Mouse (Mus musculus) gastrocnemius, postnatal 36 days (tissue): ENCODE measurements at regions not wholly inside any gene's neighbourhood (a gene's known extent, or its start where the extent isn't known, plus 50 kb on each side); places are given as distances from the start of the nearest gene placed in this dataset.

Experiments
- DNase-seq, 2 experiments: peaks; one replicate each; pipeline ENCODE4 v3.0.0; 2022
- intact Hi-C: fragments of 180-260 bp; cut with DNase I; formaldehyde crosslinking; loops from one replicate; pipeline ENCODE4 v1.15.1; 2025

DNA sequence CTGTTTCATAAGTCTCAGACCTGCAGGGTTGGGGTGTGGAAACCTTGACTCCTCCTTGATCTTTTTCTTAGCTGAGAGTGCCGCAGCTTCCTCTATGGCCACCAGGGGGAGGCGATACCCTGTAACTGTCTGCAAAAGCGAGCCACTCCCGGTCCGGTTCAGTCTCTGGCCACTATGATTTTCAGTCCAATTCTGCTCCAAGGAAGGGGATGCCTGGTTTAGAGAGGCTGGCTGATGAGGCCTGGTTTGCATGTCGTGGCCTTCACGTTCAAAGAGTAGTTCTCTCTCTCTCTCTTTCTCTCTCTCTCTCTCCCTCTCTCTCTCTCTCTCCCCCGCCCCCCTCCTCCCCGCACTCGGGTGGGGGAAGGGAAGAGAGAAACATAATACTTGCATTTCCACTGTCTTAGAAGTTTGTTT, 70.3 kb upstream of the Thpo start:
- intact Hi-C loops, result loop anchor here (5.0 to 10.0 kb wide), 3 partner anchors 93 to 393 kb away; no protein-coding TSS in a partner anchor

DNA sequence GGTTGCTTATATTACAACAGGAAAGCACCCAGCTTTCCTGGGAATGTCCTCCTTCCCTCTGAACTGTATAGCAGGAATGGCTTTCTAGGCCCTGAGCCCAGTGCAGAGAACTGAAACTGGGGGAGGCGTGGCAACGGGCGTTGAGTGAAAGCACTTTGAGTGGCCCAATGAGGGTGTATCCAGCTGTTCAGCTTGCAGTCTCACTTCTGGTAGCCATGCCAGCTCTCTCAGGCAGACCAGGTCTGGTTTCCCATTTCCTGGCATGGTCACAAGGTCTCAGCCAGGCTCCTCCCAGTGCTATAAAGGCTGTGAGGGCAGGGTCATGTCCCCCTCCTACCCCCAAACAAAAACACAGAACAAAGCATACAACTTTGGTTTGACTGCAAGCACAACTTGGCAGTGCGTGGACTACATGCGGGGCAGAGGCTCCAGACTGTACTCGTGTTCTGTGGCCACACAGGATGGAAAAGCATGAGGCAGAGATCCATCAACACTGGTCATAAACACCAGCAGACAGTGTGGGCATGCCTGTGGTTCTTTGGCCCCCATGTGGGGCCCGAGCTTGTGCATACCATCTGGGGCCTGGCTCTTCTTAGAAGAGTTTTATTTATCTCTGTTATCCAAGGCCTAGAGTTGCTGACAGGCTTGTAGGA, 69.1 kb upstream of the Thpo start:
- intact Hi-C loops, result loop anchor here (10.0 kb wide), 1 partner anchor 271 kb away; no protein-coding TSS in a partner anchor
- peak in 1 of 2 experiments; percentile 22 for DNase-seq

More for the DNA sequence above, 70.3 kb upstream of the Thpo start:
- peak; percentile 63 to 69 for DNase-seq

DNA sequence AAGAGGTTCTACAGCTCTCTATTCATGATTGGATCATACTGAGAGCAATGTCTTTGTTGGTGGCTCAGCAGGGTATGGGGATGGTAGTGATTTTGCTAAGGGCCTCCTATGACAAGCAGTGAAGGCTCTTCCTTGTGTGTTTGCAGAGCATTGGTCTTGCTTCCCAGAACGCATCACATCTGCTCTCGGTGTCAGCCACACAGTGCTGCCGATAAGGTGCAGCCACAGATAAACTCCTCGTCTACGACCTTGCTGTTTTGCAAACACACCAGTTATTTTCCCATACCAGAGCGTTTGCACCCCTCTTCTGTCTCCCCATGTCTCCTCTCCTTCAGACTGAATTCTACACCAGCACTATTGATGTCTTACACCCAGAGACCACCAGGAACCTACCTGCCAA, 68.4 kb upstream of the Thpo start:
- intact Hi-C loops, result loop anchor here (10.0 kb wide), 1 partner anchor 272 kb away; no protein-coding TSS in a partner anchor
- DNase-seq, result no peak

DNA sequence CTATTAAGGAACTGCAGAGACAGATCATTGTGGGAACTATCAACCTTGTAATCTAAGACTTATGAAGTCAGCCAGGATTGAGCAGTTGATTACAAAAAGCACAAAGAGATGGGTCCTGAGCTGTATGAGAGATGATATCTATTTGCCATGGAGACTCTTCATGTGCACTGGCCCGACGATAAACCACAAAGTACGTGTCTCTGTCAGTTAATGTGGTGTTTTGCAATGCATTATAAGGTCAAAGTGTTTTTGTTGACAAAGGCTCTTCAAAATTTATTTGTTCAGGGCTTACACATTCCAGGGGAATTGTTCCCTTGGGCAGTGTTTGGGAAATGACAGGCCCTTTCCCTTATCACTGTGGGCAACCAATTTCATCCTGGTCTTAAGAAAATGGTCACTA, 65.7 kb upstream of the Thpo start:
- no peak for DNase-seq
- intact Hi-C loops, result loop anchor here (10.0 kb wide), 1 partner anchor 275 kb away; no protein-coding TSS in a partner anchor

DNA sequence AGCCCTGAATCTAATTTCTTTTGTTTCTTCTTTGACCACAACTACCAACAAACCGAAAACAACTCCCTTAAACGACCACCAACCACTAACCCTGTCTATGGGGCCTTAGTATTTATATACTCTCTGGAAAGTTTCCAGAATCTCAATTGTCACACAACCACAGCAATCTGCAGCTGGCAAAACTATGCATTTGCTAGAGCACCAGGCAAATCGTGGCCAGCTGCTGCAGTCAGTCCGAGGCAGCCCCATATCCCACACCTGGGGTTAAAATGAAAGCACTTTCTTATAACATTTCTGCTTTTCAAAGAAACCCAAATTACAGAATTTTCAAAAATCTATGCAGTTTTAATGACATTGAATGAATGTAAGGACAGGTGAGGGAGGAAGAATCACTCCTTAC, 63.8 kb upstream of the Thpo start:
- intact Hi-C loops, result no loop called here
- no peak for DNase-seq

DNA sequence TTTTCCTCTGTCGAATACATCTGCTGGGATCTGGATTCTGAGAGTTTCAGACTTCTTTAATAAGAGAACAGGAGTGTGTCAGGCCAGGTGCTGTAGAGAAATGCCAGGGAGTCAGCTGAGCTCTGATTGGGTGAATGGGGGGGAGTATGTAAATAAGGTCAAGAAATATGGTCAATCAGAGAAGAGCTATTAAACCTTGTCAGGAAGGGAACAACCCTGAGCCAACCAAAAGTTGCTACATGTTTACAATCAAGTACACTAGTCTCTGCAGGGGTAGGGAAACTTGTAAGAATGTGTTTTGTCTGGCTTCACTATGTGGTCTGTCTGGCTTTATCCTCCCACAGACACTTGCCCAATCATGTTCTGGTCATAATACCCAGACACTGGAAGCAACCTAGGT, 60.4 kb upstream of the Thpo start:
- intact Hi-C loops, result no loop called here
- DNase-seq, result no peak
